Mouse (Mus musculus) thymus, adult 18-20 months (tissue): ENCODE measurements around the gene Col11a1.

Source experiments
- DNase-seq, 2 experiments: peaks; one replicate each; pipeline ENCODE4 v3.0.0; 2022; ENCODE audit warnings: mixed read lengths in 2 of 2

The Col11a1 gene

DNA sequence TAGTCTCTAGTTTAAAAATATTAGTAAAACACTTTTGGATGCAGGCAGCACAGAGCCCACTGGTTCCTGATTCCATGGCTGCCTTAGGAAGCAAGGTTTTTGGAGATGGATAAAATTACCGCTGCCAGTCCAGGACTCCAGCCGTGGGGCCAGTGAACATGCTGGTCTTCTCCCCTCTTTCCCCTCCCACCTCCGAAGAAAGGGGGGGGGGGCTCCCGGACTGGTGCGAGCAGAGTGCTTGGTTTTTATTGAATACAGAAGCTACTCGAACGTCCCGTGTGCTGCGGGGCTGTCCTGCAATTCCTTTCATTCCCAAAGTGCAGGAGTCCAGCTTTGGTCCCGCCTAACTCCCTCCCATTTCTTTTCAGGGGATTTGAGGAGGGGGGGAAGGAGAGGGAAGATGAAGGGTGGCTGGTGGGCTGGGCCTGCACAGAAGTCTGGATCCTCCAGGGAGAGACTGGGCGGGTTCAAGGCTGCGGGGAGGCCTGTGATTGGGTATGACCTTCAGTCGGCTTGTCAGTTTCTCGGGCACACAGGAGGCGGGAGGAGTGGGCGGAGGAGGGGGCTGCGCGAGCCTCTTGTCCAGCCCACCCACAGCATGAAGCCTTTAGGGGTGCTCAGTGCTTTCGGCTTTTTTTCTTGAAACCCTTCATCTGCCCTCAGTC, at the start of gene Col11a1:
Gene Col11a1, plus strand, starts transcription at position 570 of the 665 bp plus-strand sequence.
- no peak for DNase-seq

DNA sequence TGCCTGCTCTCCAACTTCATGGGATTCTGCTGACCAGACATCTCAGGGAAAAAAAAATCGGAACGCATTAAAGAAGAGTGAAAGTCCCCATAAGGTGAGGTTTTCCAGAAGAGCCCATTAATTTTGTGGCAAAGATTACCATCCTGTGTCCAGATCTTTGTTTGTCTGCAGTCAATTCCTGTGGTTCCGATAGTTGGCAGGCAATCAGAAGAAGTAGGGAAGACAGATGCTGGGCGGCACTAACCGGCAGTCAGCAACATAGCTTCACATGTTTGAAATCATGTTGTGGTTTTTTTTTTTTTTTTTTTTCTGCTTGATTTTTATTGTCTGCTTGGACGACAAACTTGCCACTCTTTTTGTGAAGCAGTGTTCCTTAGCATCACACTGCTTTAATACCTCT, 39.4 kb upstream of the Col11a1 start:
- DNase-seq = no peak

DNA sequence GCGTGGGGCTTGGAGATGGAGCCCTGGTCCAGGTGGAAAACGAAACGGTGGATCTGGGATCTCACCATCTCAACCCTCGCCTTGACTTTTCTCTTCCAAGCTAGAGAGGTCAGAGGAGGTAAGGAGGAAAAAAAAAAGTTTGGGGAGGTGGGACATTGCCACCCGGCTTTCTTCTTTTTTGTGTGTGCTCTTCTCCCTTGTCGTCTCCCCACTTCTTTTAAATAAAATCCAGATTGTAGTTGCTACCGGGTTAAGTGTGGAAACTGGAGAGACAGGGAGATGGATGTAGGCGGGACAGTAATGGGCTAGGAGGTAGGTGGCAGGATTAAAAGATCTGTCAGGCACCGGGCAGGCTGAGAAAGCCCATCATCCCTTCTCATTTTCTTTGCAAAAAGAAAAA, 546 bp downstream of the Col11a1 start:
- no peak for DNase-seq

DNA sequence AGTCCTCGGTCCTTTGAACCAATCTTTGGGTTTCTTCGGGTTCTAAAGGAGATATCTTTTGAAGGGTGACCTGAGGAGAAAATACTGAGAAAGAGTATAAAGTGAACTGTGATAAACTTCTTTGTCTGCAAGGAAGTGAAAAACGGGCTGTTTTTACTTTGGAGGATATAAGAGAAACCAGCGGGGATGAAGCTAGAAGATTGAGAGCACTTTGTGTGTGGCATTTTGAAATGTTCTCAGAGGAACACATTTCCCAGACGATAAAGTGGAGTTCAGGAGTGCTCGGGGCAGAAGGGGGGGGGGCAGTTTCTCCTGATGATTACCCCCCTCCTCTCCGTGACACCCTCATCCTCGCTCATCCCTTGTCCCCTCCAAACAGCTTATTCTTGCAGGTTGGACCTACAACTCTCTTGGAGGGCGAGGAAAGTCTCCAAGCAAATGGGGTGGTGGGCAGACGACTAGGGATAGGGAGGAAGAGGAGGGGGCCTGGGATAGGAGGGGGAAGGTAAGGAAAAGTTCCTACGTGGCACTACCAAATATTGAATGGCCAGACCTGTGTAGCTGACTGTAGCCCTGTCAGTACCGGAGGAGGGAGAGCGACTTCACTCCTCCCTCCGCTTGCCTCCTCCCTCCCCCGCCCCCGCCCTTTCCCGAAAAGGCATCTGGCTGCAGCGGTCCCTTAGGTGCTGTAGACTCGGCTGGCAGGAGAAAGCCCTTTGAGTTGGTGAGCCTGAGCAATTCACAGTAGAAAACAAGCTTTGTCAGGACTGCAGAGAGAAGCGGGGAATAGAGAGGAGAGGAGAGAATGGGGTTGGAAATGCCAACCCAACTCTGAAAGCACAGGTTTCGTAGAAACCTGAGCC, 1.2 kb downstream of the Col11a1 start:
- DNase-seq = no peak

DNA sequence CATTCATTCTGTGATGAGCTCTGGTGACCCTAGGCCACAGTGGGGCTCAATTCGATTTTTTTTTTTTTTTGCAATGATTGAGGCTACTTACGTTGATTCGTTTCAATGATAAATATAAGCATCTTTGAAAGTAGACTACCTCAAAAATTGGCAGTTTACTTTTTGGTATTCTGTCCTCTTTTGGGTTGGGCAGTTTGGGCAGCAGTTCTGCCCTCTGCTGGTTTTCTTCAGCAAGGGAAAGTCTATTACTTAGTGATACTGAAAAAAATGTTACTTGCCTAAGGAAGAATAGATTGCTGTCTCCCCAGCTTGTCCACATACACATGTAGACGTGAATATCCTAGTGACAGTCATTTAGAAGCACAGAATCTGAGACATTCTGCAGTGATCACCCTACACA, 2.0 kb downstream of the Col11a1 start:
- DNase-seq = no peak

DNA sequence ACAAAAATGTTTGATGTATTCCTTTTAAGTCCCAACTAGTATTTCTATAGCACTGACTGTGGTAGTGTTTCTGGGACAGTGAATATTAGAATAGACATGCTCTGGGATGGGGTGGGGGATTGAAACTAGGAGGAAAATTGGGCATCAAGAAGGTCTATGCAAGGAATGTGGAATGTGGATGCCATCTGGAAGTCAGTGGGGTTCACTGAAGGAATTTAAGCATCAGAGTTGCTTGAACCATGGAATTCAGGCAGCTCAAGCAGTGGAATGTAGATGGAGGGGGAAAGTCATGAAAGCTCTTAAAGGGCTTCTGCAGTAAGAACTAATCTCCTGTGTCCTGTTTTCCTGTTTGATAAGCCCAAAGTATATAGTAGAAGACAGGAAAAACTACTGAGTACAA, 22.1 kb downstream of the Col11a1 start:
- no peak for DNase-seq

DNA sequence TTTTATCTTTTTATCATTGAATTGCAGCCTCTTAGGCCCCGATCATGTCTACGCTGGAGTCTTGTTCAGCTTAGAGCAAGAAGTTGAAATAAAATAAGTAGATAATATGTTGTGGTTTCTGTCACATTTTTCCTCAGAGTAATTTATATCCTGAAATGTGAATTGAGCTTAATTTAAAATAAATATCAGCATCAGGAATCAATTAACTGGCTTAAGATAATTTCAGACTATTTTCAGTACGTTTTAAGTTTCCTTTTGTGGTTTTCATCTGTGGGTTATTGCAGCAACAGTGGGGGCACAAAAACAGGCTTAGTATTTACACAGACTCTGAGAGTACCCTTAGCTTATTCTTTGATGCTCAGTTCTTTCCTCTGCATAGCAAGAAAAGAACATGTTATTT, 23.2 kb downstream of the Col11a1 start:
- DNase-seq = no peak

DNA sequence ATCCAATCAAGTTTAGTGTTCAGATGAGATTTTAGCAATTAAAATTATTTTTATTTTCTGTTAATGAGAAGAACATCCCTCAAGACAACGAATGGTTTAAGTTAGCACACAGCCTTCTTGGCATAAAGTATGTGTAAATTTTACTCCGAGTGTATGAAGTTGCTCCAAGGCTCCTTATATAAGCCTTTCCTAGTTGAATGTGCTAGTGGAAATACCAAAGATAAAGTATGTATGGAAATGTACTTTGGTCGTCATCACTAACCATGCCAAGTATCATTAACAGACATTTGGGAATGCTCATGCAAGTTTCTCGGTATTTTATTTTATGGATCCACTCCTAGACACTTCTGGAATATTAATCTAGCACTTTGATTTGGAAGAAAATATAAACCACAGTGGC, 34.8 kb downstream of the Col11a1 start:
- DNase-seq = no peak

DNA sequence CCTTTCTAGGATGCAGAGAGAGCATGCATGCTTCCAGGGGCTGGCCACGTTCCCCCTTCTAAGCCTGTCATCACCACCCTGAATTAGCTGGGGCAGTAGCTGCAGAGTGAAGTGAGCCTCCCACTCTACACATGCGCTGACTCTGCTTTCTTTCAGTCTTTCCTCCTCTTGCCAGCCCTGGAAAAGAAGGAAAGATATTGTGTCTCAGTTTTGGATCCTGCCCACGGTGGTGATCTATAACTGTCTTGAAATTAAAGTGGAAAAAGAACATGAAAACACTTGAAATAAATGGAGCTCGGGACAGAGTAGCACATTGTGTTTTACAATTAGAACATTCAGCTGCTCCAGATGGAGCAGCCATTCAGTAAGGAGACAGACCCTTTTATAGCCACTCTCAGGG, 35.2 kb downstream of the Col11a1 start:
- no peak for DNase-seq

DNA sequence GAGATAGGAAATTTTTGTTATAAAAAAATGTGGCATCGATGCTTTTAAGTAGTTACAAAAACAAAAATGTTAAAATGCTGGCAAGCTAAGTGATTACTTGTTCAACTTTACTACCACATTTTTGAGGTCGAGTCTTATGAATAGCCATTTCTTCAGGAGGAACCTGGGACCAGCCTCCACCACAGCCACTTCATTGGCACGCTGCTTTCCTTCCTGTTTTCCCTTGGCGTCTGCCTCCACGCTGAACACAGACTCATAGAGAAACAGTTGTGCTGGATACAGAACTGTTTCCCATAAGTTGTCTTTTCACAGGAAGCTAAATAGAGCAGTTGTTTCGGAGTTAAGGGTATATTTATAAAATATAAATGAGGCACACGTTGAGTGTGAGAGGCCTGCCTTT, 69.0 kb downstream of the Col11a1 start:
- no peak for DNase-seq

DNA sequence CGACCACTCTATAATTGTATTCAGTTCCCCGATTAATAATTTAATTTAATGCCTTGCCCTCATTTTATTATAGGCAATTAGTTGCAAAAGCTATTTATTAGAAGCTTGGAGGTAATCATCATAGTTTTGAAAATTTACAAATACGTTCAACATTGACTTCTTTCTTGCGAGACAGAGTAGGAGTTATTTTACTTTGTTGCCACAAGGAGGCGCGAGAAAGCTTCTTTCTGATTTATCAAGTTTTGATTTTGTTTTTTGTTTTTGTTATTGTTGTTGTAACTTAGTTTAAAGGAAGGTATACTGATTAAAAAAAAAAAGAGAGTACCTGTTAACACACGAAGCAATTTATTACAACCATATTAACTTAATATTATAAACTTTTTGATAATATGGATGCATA, 76.8 kb downstream of the Col11a1 start:
- no peak for DNase-seq

DNA sequence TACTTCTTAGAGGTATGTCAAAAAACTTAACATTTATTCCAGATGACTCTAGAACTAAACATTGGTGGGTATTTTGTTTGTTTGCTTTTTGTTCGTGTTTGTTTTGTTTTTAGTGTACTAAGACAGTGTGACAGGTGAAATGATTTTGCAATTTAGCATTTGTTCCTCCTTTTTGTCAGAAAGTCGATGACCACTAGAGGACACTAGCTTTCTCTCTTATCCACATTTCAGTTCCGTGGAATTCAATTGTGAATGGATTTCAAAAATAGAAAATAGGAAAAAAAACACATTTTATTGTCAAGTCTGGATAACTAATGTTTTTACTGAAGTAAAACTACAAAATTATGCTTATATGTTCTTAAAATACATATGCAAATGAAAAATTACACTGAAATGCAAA, 116.8 kb downstream of the Col11a1 start:
- no peak for DNase-seq

DNA sequence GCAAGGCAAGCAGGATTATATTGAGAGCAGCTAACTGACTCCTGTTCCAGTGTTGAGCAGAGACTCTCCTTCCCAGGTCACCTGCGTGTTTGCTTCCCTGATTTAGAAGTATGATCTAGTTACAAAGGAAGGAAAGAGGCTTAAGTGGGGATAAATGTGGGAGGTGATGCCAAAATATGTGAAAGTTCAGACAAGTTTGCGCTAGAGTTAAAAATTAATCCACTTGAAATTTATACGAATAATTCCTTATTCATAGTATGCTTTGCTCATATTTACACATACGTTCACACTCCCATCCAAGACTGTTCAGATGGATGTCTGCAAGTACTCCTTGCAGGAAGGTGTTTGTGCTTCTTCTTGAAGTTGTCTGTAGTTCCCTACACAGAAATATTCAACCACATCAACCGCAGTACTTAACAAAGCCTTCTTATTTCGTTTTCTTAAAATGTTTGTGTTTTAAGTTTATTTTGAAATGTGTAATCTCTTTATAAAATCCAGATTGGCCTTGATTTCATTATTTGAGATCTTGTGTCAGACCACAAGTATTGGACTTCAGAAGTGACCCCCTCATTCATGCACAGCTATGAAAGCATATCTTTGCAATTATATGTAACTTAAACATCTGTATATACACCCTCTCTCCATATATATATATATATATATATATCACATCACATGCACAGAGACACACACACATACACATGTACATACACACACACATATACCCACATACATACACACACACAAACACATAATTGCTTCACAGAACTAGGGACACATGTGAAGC, 167.8 kb downstream of the Col11a1 start:
- no peak for DNase-seq

DNA sequence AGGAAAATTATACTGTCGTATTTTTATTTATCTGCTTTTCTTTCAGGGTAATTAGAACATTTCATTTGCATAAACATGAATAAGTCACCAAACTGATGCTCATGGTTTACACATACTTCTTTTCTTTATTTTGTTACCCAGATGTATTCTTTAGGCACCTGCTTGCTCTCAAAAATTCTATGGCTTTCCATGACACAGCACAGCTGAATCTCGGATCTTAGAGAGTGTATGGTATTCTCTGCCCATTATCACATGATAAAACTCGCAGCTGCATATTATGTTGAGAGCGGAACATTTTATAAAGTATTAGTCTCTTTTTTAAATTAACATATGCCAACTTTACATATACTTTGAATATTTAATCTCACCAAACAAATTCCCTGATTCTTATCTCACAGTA, 181.9 kb downstream of the Col11a1 start:
- no peak for DNase-seq

DNA sequence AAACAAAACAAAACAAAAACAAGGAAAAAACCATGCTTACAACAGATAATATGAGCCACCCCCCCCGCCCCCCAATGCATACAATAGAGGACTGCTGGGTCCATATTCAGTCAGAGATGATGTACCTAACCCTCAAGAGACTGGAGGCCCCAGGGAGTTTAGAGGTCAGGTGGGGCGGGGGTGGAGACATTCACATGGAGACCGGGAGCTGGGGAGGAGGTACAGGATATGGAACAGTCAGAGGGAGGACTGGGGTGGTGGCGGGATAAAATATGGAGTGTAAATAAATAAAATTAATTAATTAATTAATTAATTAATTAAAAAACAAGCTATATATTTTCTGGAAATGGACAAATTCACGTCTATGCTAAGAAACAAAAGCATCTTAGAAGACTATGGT, 185.8 kb downstream of the Col11a1 start:
- no peak for DNase-seq

DNA sequence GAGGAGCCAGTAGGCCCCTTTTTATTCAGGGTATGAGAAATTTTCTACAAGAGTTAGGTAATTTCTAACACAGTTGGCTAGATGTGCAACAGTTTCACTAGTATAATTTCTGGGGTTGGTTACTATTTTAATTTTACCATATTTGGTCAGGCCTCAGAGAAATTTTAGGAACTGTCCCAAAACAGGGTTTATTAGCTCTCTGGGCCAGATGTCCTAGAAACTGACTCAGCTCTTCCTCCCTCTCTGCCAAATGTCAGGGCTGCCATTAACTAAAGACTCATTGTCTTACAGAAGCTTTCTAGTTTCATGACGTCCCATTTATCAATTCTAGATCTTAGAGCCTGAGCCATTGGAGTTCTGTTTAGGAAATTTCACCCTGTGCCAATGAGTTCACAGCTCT, 199.2 kb downstream of the Col11a1 start:
- DNase-seq = no peak
